Mouse (Mus musculus) testis, adult 2 months (tissue): ENCODE measurements at regions not wholly inside any gene's neighbourhood (a gene's known extent, or its start where the extent isn't known, plus 50 kb on each side); places are given as distances from the start of the nearest gene placed in this dataset.

Experiments
- CTCF ChIP-seq: fragments of 200-500 bp; IDR thresholded peaks from 2 replicates; pipeline ENCODE4 v1.5.1; 2012; ENCODE audit warnings: low read depth, mild to moderate bottlenecking, inconsistent platforms, low read length, moderate library complexity; ENCODE audit not compliant: control insufficient read depth, insufficient read depth, insufficient replicate concordance
- POLR2A ChIP-seq: fragments of 200-500 bp; IDR thresholded peaks from 2 replicates; pipeline ENCODE4 v1.6.1; 2012; ENCODE audit warnings: low read depth, mild to moderate bottlenecking, inconsistent platforms, low read length, moderate library complexity; ENCODE audit not compliant: control insufficient read depth

GRCm38 (mm10) chr7:40522703-40523267 is 375.3 kb upstream of the Vstm2b start:
- TF ChIP-seq CTCF = no peak
- TF ChIP-seq POLR2A = no peak
